Mouse (Mus musculus): ENCODE results near the gene Spin1.

- TF ChIP-seq POLR2A (IDR thresholded peaks at IDR 0.05; ENCODE audit: borderline replicate concordance, low read depth, low read length) = no peak
- no peak for TF ChIP-seq CTCF (IDR thresholded peaks at IDR 0.05; ENCODE audit: low read depth, low read length)
Observed at GRCm38 (mm10) chr13:51191416-51192140, 90.9 kb downstream of the Spin1 start.
